Mouse (Mus musculus) cerebellum, adult 11-12 months (tissue): ENCODE data around the gene Chrna3.

Experiments used
- DNase-seq: peaks from one replicate; pipeline ENCODE4 v3.0.0; 2022

Gene Chrna3

DNA sequence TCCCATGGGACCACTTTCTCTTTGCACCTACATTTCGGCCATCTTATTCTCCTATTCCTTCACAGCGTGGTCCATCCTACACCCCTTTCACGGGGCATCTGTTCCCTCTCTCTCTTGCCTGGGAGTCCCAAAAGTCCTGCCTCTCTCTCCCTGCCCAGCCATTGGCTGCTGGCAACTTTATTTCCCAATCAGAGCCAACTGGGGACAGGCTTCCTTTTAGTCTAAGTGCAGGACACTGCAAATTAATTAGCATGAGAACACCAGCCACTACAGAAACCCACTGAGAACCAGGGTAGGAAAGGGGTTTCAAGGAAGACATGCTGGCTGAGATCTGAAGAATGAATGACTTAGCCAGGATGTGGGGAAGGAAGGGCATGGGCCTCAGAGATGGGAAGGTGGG, 32.0 kb downstream of the Chrna3 start:
- no peak for DNase-seq

DNA sequence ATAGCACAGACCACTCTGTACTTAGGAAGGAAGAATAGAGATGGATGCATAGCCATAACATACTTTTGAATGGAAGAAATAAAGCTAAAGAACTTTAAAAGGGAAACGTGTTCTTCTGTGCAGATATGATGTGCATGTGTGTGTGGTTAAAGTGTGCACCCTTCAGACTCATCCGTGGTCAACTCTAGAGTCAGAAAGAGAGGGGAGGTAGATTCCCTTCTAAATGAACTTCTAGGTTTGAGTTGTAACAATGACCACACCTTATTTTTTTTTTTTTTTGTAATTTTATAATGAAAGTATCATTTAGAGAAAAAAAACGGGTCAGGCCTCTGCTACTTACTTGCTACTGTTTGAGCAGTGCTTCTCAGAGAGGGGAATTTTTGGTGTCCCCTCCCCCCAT, 36.0 kb downstream of the Chrna3 start:
- no peak for DNase-seq

DNA sequence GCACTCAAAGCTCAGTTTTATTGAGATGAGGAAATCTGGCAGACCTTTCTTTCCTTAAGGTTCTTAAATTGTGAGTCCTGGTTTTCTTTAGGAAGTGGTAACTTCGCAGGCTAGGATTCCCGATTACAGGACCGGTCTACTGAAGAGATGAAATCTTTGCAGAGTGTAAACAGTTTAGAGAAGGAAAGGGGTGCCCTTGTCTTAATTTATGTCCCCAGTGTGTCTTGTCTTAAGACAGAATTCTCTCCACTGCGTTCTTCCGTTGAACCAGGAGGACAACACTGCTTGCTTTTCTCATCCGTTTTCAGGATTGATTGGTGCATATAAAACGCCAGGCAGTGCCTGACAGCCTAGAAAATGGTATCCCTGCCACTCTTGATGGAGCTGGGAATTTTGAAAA, 44.0 kb downstream of the Chrna3 start:
- DNase-seq = no peak

DNA sequence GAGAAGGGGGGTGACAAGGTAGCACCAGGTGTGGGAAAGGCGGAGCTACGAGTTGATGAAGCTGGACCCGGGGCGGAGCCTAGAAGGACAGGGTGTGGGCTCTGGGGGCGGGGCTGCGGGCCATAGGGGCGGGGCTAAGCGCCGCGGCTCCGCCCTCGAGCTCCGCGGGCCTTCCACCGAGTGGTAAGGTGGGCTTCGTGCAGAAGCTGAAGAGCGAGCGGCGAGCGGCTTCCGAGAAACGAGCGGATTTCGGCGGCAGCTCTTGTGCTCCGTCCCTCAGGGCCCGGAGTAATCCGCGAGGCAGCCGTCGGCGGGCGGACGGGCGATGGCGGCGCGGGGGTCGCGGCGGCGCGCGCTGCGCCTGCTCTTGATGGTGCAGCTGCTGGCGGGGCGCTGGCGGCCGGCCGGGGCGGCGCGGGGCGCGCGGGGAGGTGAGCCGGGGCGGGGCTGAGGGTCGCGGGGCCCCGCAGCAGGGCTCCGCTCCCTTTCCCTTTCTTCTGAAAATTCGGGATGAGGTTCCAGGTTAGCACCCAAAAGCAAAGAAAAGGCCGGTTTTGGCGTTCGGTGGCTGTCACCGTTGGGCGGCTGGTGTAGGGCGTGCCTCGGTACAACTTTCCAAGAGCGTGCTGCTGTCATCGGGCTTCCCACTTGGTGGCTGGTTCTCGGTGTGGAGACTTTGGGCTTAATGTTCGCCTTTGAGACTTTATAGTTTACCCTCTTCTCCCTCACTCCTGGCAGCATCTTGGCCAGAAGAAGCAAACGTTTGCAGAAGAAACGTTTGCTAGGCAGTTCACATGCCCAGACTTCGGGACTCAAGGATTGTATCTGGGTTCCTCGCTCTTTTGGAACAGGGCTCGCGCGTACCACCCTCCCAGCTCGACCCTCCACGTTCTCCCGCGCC, 44.8 kb downstream of the Chrna3 start:
- no peak for DNase-seq

DNA sequence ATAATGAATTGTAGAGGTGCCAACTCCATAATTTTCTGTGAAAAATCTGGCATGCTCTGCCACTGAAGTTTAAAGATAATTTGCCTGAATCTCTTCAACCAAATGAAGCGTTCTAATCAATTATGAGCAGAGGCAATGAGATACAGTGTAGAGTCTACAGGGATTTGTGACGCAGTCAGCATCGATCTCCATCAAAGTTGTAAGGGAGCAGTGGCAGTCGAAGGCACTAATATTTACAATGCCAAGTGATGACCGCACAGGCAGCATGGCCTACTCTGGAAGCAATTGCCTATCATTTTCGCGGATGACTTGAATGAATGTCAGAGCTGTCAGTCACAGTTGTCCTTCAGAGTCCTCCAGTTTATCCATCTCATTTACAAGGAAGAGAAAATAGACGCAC, 45.7 kb downstream of the Chrna3 start, which contains the start of gene Chrna5:
Gene Chrna5 (plus strand): TSS at position 207 of the 400 bp plus-strand sequence.
- no peak for DNase-seq

DNA sequence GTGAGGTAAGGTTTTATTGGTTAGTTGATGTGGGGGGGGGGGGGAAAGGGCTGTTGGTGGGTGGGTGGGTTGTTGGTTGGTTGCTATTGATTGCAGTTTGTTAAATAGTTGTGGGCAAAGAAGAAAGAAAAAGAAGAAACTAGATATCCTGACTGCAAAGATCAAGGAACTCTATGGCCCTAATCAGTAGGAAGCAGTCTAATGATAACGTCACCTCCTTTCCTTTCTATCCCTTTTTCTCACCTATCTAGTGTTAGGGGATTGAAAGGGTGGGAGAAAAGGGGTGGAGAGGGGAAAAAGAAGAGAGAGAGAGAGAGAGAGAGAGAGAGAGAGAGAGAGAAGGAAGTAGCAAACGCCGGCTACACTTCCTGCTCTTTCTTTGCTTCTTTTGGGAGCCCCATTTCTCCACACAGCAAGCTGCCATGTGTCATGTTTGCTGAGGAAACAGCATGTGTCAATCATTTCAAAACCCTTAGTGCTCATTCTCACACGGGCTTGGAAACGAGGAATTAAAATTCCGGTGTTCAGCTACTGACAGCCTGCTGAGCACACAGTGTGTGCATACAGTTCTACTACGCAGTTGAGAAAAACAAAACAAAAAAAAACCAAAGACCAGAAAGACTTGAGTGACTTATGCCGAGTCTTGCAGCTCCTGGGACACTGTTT, 56.3 kb downstream of the Chrna3 start:
- DNase-seq = no peak

DNA sequence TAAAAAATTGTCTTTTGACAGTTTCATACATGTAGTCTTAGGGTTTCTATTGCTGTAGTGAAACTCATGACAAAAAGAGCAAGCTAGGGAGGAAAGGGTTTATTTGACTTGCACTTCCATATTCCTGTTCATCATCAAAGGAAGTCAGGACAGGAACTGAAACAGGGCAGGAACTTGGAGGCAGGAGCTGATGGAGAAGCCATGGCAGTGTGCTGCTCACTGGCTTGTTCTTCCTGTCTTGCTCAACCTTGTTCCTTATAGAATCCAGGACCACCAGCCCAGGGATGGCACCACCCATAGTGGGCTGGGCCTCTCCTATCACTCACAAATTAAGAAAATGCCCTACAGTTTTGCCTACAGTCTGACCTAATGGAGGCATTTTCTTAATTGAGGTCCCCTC, 62.7 kb downstream of the Chrna3 start:
- DNase-seq = no peak

DNA sequence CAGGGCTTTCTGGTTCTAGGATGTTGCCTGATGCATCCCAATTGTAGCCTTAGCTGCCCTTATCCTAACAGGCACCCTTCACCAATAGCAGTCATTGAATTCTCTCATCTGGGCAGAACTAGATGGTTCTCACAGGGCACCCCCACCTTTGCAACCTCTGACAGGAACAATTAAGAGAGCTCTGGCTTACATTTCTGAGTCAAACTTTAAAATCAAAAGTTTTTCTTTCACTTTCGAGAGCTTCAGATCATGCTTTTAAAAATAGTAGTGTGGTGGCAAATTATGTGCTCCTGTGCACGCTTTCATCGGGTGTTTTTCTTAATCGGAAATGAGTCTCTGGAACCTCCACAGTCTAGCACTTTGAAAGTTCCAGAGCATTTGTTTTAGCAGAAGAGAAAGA, 65.3 kb downstream of the Chrna3 start:
- no peak for DNase-seq
